Mouse (Mus musculus): Measurements from ENCODE around the gene Olfr1056. TPM values are rescaled to one million over a fixed set of nuclear protein-coding genes. Genes with fewer than 3 reads are reported as not detected.

Gene Olfr1056
- polyA plus RNA-seq, 1 experiment from 2014 or later, result not detected

DNA sequence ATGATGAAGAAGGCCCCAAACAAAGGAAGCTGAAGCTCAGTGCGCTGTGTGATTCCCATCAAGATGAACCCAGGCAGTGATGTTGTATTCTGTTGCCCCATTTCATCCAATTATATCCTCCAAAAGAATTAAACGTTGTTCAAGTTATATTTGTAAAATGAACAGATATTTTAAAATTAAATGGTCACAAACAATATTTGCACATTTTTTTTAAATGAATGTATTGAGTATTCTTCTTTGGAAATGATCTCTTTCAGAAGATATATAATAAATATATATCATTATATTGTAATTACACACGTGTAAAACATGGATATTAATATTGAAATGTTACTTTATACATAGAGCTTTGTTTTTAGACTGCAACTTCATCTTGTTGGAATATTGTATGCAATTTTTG is 47.1 kb downstream of the Olfr1056 start, which contains the start of gene Olfr1053:
Gene Olfr1053, minus strand, starts transcription at position 101 of the 400 bp plus-strand sequence.
- no peak for DNase-seq (ENCODE audit: low spot score)
- Histone ChIP-seq H3K4me2 (ENCODE audit: low read depth, low read length) (no peak within 1 kb of the TSS), H3K36me3 (replicated peaks; ENCODE audit: control insufficient read depth, insufficient read depth, low read depth, low read length) (no peaks in the 10 kb centered on the region), H3K27ac (replicated peaks; ENCODE audit: low read depth, low read length) (no peak within 1 kb of the TSS), H3K4me3 (ENCODE audit: low read depth, low read length) (no peak within 1 kb of the TSS), H3K4me1 (ENCODE audit: control insufficient read depth, insufficient read depth, low read length) (no peaks in the 10 kb centered on the region), H3K9ac (replicated peaks; ENCODE audit: low read length) (no peak within 1 kb of the TSS), H3K27me3 (ENCODE audit: control insufficient read depth, insufficient read depth, low read length) (no peaks in the 10 kb centered on the region), H3K9me3 (replicated peaks; ENCODE audit: control insufficient read depth, low read length) (no peaks in the 10 kb centered on the region)
- WGBS, result 68% methylated on average over 3 of the region's 3 CpGs
- ATAC-seq (replicated peaks; ENCODE audit: insufficient number of reproducible peaks, low FRiP score, low TSS enrichment, low read depth), result no peak

Other genes with a start within 250 kb of the Olfr1056 start
- gene Olfr1039, start 226.5 kb downstream of the Olfr1056 start, polyA plus RNA-seq (2014; fragmentation: Nextera tagmentation; extraction: Ambion mirVana), result not detected in 2 replicates
- not detected in 2 replicates for gene Olfr1040, start 215.7 kb downstream of the Olfr1056 start, polyA plus RNA-seq (2014; fragmentation: Nextera tagmentation; extraction: Ambion mirVana)
- not detected in 2 replicates for gene Olfr1042, start 200.6 kb downstream of the Olfr1056 start, polyA plus RNA-seq (2014; fragmentation: Nextera tagmentation; extraction: Ambion mirVana)
- gene Olfr1043, start 194.9 kb downstream of the Olfr1056 start, polyA plus RNA-seq (2014; fragmentation: Nextera tagmentation; extraction: Ambion mirVana), result not detected in 2 replicates
- not detected in 2 replicates for gene Olfr1044, start 184.6 kb downstream of the Olfr1056 start, polyA plus RNA-seq (2014; fragmentation: Nextera tagmentation; extraction: Ambion mirVana)
- gene Olfr52, start 176.8 kb downstream of the Olfr1056 start, polyA plus RNA-seq (2014; fragmentation: Nextera tagmentation; extraction: Ambion mirVana), result not detected in 2 replicates
- gene Olfr1045, start 159.5 kb downstream of the Olfr1056 start, polyA plus RNA-seq (2014; fragmentation: Nextera tagmentation; extraction: Ambion mirVana), result not detected in 2 replicates
- not detected in 2 replicates for gene Olfr1046, start 143.2 kb downstream of the Olfr1056 start, polyA plus RNA-seq (2014; fragmentation: Nextera tagmentation; extraction: Ambion mirVana)
- not detected in 2 replicates for gene Olfr1047, start 131.1 kb downstream of the Olfr1056 start, polyA plus RNA-seq (2014; fragmentation: Nextera tagmentation; extraction: Ambion mirVana)
- not detected in 2 replicates for gene Olfr1048, start 122.2 kb downstream of the Olfr1056 start, polyA plus RNA-seq (2014; fragmentation: Nextera tagmentation; extraction: Ambion mirVana)
- not detected in 2 replicates for gene Olfr1049, start 104.1 kb downstream of the Olfr1056 start, polyA plus RNA-seq (2014; fragmentation: Nextera tagmentation; extraction: Ambion mirVana)
- gene Olfr1051, start 83.4 kb downstream of the Olfr1056 start, polyA plus RNA-seq (2014; fragmentation: Nextera tagmentation; extraction: Ambion mirVana), result not detected in 2 replicates
- gene Olfr1052, start 70.0 kb downstream of the Olfr1056 start, polyA plus RNA-seq (2014; fragmentation: Nextera tagmentation; extraction: Ambion mirVana), result not detected in 2 replicates
- gene Olfr1053, start 47.2 kb downstream of the Olfr1056 start, polyA plus RNA-seq (2014; fragmentation: Nextera tagmentation; extraction: Ambion mirVana), result not detected in 2 replicates
- not detected in 2 replicates for gene Olfr1054, start 27.0 kb downstream of the Olfr1056 start, polyA plus RNA-seq (2014; fragmentation: Nextera tagmentation; extraction: Ambion mirVana)
- not detected in 2 replicates for gene Olfr1055, start 12.2 kb downstream of the Olfr1056 start, polyA plus RNA-seq (2014; fragmentation: Nextera tagmentation; extraction: Ambion mirVana)
- not detected in 2 replicates for gene Olfr1057, start 15.9 kb upstream of the Olfr1056 start, polyA plus RNA-seq (2014; fragmentation: Nextera tagmentation; extraction: Ambion mirVana)
- 0.15 TPM in 1 of 2 replicates, not detected in the other for gene Olfr1058, start 26.1 kb upstream of the Olfr1056 start, polyA plus RNA-seq (2014; fragmentation: Nextera tagmentation; extraction: Ambion mirVana)
- not detected in 2 replicates for gene Olfr1061, start 51.6 kb upstream of the Olfr1056 start, polyA plus RNA-seq (2014; fragmentation: Nextera tagmentation; extraction: Ambion mirVana)
- gene Olfr1062, start 64.3 kb upstream of the Olfr1056 start, polyA plus RNA-seq (2014; fragmentation: Nextera tagmentation; extraction: Ambion mirVana), result not detected in 2 replicates
- gene Olfr1065, start 88.1 kb upstream of the Olfr1056 start, polyA plus RNA-seq (2014; fragmentation: Nextera tagmentation; extraction: Ambion mirVana), result not detected in 2 replicates
- gene Olfr1066, start 93.8 kb upstream of the Olfr1056 start, polyA plus RNA-seq (2014; fragmentation: Nextera tagmentation; extraction: Ambion mirVana), result not detected in 2 replicates
- gene Olfr228, start 124.9 kb upstream of the Olfr1056 start, polyA plus RNA-seq (2014; fragmentation: Nextera tagmentation; extraction: Ambion mirVana), result not detected in 2 replicates
- gene Olfr1076, start 146.0 kb upstream of the Olfr1056 start, polyA plus RNA-seq (2014; fragmentation: Nextera tagmentation; extraction: Ambion mirVana), result not detected in 2 replicates
- gene Olfr1079, start 180.0 kb upstream of the Olfr1056 start, polyA plus RNA-seq (2014; fragmentation: Nextera tagmentation; extraction: Ambion mirVana), result not detected in 2 replicates
- gene Olfr1080, start 195.8 kb upstream of the Olfr1056 start, polyA plus RNA-seq (2014; fragmentation: Nextera tagmentation; extraction: Ambion mirVana), result not detected in 2 replicates
- gene Olfr1082, start 236.5 kb upstream of the Olfr1056 start, polyA plus RNA-seq (2014; fragmentation: Nextera tagmentation; extraction: Ambion mirVana), result not detected in 2 replicates